Mouse (Mus musculus): Measurements from ENCODE around the gene Fars2. TPM values are rescaled to one million over a fixed set of nuclear protein-coding genes. Genes with fewer than 3 reads are reported as not detected.

Fars2 gene
- polyA plus RNA-seq, 1 experiment from 2014 or later, result 37.9 TPM

DNA sequence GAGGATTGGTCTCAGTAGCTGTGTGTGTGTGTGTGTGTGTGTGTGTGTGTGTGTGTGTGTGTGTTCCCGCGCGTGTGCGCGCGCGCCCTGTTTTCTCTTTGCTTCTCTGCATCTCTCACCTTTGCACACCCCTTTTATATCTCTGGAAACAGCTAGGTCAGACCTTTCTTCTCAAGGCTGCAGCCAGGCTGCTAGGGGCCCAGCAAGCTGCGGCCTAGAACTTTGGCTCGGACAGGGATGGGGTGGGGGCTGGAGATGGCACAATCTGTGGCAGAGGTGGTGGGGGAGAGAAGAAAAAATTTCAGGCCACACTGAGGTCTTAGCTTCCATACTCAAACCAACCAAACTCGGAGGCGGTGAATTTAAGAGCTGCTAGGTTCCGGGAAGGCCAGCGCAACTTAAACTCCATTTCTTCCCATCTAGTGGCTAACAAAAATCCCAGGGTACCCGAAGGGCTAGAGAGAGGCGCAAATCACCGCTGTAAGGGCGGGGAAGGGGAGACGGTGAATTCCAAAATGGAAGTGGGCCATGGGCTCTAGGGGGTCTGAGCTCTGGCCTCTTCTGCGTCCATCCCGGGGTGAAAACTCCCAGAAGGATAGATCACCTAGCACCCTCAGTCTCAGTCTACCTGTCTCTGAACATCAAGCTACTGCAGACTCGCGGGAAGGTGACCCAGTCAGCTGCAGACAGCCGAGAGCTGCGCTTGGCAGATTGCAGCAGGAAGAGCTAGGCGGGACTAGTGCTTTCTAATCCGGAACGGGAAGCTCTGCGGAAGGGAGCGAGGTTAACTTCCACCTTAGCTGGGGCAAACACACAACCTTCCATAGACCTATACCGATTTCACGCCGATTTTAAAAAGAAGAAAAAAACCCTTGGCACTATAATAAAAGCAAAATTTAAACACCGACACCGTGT, 614.1 kb downstream of the Fars2 start:
- Histone ChIP-seq H3K4me3 (ENCODE audit: low read depth, low read length) (peak overlapping the region; percentile 51), H3K27ac (ENCODE audit: low read depth) (peak overlapping the region; percentile 35; the same call in 1 of the 2 replicates), H3K4me2 (ENCODE audit: low read depth, low read length) (peak overlapping the region; percentile 76), H3K27me3 (ENCODE audit: insufficient read depth, low read length) (peaks cover 79% of the 10 kb centered on the region), H3K9ac (replicated peaks) (peak overlapping the region; percentile 58), H3K36me3 (replicated peaks; ENCODE audit: insufficient read depth, low read length) (no peaks in the 10 kb centered on the region; the same call in 1 of the 2 replicates), H3K9me3 (ENCODE audit: low read length) (no peaks in the 10 kb centered on the region), H3K4me1 (ENCODE audit: insufficient read depth) (peaks cover 19% of the 10 kb centered on the region)
- peak; percentile 38 for DNase-seq
- 6% methylated on average over 34 of the region's 34 CpGs for WGBS (ENCODE audit: insufficient replicate concordance)
- no peak for ATAC-seq
- TF ChIP-seq CTCF (IDR thresholded peaks at IDR 0.05; ENCODE audit: low read depth) (no peak), EP300 (IDR thresholded peaks at IDR 0.05; ENCODE audit: low read depth) (no peak)

DNA sequence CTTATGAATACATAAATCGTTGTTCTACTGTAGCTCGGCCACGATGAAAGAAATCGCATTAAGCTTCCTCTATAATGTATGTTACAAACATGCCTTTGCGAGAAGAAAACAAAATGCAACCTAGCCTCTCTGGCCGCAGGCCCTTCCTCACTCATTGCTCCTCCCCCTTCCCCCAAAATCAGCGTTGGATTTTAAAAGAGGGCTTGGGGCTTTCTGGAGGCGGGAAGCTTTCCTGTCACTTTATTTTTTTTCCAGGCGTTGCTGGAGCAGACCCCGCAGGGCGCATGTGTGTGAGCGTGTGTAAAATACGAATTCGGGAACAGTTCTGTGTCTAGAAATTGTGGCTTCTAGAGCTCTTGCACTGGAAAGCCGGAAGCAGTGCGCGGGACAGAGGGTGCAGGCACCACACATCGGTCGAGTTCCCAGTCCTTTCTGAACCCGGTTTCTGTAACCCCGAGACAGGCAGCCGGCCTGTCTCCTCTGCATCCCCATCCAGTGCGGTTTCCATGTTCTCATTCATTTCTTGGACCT, 614.8 kb downstream of the Fars2 start:
- TF ChIP-seq CTCF (IDR thresholded peaks at IDR 0.05; ENCODE audit: low read depth) (no peak), EP300 (IDR thresholded peaks at IDR 0.05; ENCODE audit: low read depth) (no peak)
- H3K4me1 ChIP-seq (ENCODE audit: insufficient read depth), result peaks cover 16% of the 10 kb centered on the region
- DNase-seq (no peak), ATAC-seq (no peak)
- H3K4me2 ChIP-seq (ENCODE audit: low read depth, low read length), result peak overlapping the region; percentile 76
- H3K9me3 ChIP-seq (ENCODE audit: low read length), result no peaks in the 10 kb centered on the region
- WGBS (ENCODE audit: insufficient replicate concordance), result 1% methylated on average over 23 of the region's 23 CpGs
- no peaks in the 10 kb centered on the region; the same call in 1 of the 2 replicates for H3K36me3 ChIP-seq (replicated peaks; ENCODE audit: insufficient read depth, low read length)
- peak overlapping the region; percentile 58; the same call in 1 of the 2 replicates for H3K9ac ChIP-seq (replicated peaks)
- H3K4me3 ChIP-seq (ENCODE audit: low read depth, low read length), result peak overlapping the region; percentile 51
- H3K27me3 ChIP-seq (ENCODE audit: insufficient read depth, low read length), result peaks cover 77% of the 10 kb centered on the region
- peak overlapping the region; percentile 22; the same call in 1 of the 2 replicates for H3K27ac ChIP-seq (ENCODE audit: low read depth)

DNA sequence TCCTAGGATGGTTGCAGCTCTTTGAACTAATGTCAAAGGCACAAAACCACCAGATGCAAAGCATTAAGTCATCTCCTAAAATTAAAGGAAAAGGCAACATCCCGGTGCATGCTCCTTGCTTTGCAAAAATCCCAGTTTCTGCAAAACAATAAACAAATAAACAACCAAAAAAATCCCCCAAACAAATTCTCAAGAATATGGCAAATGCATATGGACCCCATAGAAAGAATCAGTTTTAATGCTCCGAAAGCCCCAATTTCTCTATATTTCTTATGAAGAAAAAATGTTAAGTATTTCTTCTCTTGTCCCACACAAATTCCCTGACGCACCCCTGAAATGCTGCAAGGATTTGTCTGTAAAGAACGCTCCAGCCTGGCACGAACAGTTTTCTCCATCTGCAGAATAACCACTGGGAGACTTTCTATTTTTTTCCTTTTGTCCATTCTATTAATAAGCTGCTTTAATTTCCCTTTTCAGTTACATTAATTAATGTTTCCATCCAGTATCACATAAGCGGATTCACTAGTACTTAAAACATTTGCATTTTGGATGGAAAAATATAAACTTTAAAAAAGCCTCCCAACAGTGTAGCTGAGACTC, 615.8 kb downstream of the Fars2 start:
- peak overlapping the region; percentile 51 for H3K4me3 ChIP-seq (ENCODE audit: low read depth, low read length)
- no peaks in the 10 kb centered on the region for H3K9me3 ChIP-seq (ENCODE audit: low read length)
- peak overlapping the region; percentile 76 for H3K4me2 ChIP-seq (ENCODE audit: low read depth, low read length)
- WGBS (ENCODE audit: insufficient replicate concordance), result 11% methylated on average over 6 of the region's 6 CpGs
- H3K27me3 ChIP-seq (ENCODE audit: insufficient read depth, low read length), result peaks cover 69% of the 10 kb centered on the region
- peaks cover 15% of the 10 kb centered on the region for H3K4me1 ChIP-seq (ENCODE audit: insufficient read depth)
- H3K9ac ChIP-seq (replicated peaks), result no peak overlapping the region; the same call in 1 of the 2 replicates
- ATAC-seq, result no peak
- H3K27ac ChIP-seq (ENCODE audit: low read depth), result no peak overlapping the region
- no peaks in the 10 kb centered on the region; the same call in 1 of the 2 replicates for H3K36me3 ChIP-seq (replicated peaks; ENCODE audit: insufficient read depth, low read length)
- no peak for TF ChIP-seq EP300 (IDR thresholded peaks at IDR 0.05; ENCODE audit: low read depth)
- no peak for TF ChIP-seq CTCF (IDR thresholded peaks at IDR 0.05; ENCODE audit: low read depth)
- no peak for DNase-seq

DNA sequence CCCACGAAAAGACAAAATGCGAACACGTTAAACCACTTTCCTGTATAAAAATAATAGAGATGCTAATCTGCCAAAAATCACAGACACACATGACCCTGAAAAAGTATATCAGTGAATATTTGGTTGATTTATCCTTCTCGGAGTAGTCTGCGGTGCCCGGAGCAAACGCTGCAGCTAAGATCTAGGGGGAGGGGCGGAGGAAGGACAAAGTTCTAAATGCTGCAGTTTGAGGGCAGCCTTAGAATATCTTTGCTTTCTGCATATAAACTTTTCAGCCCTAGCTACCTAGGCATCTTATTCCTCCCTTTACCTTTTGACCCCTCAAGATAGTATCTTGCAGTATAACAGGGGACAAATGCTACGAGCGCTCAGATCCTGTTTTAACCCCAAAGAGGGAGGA, 616.4 kb downstream of the Fars2 start:
- WGBS (ENCODE audit: insufficient replicate concordance), result 3% methylated on average over 10 of the region's 10 CpGs
- no peaks in the 10 kb centered on the region; the same call in 1 of the 2 replicates for H3K36me3 ChIP-seq (replicated peaks; ENCODE audit: insufficient read depth, low read length)
- TF ChIP-seq EP300 (IDR thresholded peaks at IDR 0.05; ENCODE audit: low read depth) (no peak), CTCF (IDR thresholded peaks at IDR 0.05; ENCODE audit: low read depth) (no peak)
- peaks cover 15% of the 10 kb centered on the region for H3K4me1 ChIP-seq (ENCODE audit: insufficient read depth)
- peak overlapping the region; percentile 61 for H3K27ac ChIP-seq (ENCODE audit: low read depth)
- peak overlapping the region; percentile 76 for H3K4me2 ChIP-seq (ENCODE audit: low read depth, low read length)
- ATAC-seq, result no peak
- DNase-seq, result no peak
- peaks cover 64% of the 10 kb centered on the region for H3K27me3 ChIP-seq (ENCODE audit: insufficient read depth, low read length)
- no peaks in the 10 kb centered on the region for H3K9me3 ChIP-seq (ENCODE audit: low read length)
- peak overlapping the region; percentile 59 for H3K9ac ChIP-seq (replicated peaks)
- peak overlapping the region; percentile 51 for H3K4me3 ChIP-seq (ENCODE audit: low read depth, low read length)

DNA sequence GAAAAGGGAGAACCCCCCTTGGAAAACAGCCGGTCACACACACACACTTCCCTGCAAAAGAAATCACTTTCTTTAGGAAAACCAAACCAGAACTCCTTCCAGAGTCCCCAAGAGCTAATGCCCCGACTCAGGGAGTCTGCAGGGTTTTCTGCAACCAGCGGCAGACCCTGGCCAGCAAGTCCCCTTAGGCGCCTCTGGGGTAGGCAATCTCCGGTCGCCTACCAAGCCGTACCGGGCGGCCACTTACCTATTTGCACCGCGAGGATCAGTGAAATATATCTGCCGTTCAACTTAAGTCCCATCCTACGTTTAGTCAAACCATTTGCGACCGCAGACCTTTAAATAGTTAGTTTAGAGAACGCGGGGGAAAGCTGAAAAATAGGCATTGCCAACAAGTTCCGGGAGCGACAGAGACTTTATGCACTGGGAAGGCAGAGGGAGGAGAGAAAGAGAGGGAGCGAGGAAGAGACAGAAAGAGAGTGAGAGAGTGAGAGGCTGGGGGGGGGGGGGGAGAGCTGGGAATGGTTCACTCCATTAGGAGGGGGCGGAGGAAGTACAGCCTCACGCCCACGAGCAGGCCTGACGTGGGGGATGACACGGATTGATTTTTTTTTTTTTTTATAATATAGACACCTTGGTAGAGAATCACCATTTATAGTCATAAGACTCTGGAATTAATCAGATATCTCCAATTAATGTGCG, 616.9 kb downstream of the Fars2 start:
- Histone ChIP-seq H3K4me1 (ENCODE audit: insufficient read depth) (peaks cover 15% of the 10 kb centered on the region), H3K27me3 (ENCODE audit: insufficient read depth, low read length) (peaks cover 58% of the 10 kb centered on the region), H3K36me3 (replicated peaks; ENCODE audit: insufficient read depth, low read length) (no peaks in the 10 kb centered on the region), H3K27ac (ENCODE audit: low read depth) (peak overlapping the region; percentile 73), H3K9ac (replicated peaks) (peak overlapping the region; percentile 59), H3K4me2 (ENCODE audit: low read depth, low read length) (peak overlapping the region; percentile 76), H3K4me3 (ENCODE audit: low read depth, low read length) (peak overlapping the region; percentile 51), H3K9me3 (ENCODE audit: low read length) (no peaks in the 10 kb centered on the region)
- under 1% methylated on average over 26 of the region's 26 CpGs for WGBS (ENCODE audit: insufficient replicate concordance)
- DNase-seq (peak; percentile 36), ATAC-seq (0 out of 2 replicates have a peak, but pooled peaks have one; percentile 12)
- TF ChIP-seq CTCF (IDR thresholded peaks at IDR 0.05; ENCODE audit: low read depth) (no peak), EP300 (IDR thresholded peaks at IDR 0.05; ENCODE audit: low read depth) (no peak)

Data from liver, postnatal 0 days (tissue).